Mouse (Mus musculus) heart, embryonic 16.5 days (tissue): ENCODE measurements around the gene Lrrc28. TPM values are rescaled to one million over a fixed set of nuclear protein-coding genes. Genes with fewer than 3 reads are reported as not detected.

ENCODE experiments used
- ATAC-seq: fragments of 200-750 bp; cut with Nextera tagmentation; replicated peaks from 2 replicates; pipeline ENCODE4 v1.8.0; 2017; ENCODE audit warnings: moderate number of reproducible peaks; ENCODE audit not compliant: insufficient read depth, low FRiP score; ENCODE audit errors: extremely low read depth
- H3K27ac ChIP-seq: fragments of 300-500 bp; sonication (generic); 2 replicates; pipeline ENCODE4 v1.5.1; 2014; ENCODE audit warnings: mild to moderate bottlenecking, low read length, control low read depth, moderate library complexity
- H3K27me3 ChIP-seq: fragments of 300-500 bp; sonication (generic); 2 replicates; pipeline ENCODE4 v1.6.1; 2014; ENCODE audit warnings: low read length, mixed read lengths; ENCODE audit not compliant: control insufficient read depth, insufficient read depth
- H3K36me3 ChIP-seq: fragments of 300-500 bp; sonication (generic); 2 replicates; pipeline ENCODE4 v1.6.1; 2014; ENCODE audit not compliant: control insufficient read depth, insufficient read depth
- H3K4me1 ChIP-seq: fragments of 300-500 bp; sonication (generic); 2 replicates; pipeline ENCODE4 v1.6.1; 2014; ENCODE audit warnings: low read length, mixed read lengths; ENCODE audit not compliant: control insufficient read depth, insufficient read depth
- H3K4me2 ChIP-seq: fragments of 300-500 bp; sonication (generic); 2 replicates; pipeline ENCODE4 v1.6.1; 2014; ENCODE audit warnings: low read depth, mild to moderate bottlenecking, control low read depth, low read length
- H3K4me3 ChIP-seq: fragments of 300-500 bp; sonication (generic); 2 replicates; pipeline ENCODE4 v1.5.1; 2014; ENCODE audit warnings: mild to moderate bottlenecking, control low read depth, low read length
- H3K9ac ChIP-seq: fragments of 300-500 bp; sonication (generic); 2 replicates; pipeline ENCODE4 v1.6.1; 2014; ENCODE audit warnings: low read length, control low read depth
- H3K9me3 ChIP-seq: fragments of 300-500 bp; sonication (generic); replicated peaks from 2 replicates; pipeline ENCODE4 v1.6.1; 2016; ENCODE audit warnings: low read length; ENCODE audit not compliant: control insufficient read depth
- WGBS: fragments of 180-500 bp; shearing (Covaris S2); extraction: QIAGEN DNeasy Blood & Tissue Kit; methylation state at CpG from one replicate; pipeline ENCODE4 v1.1.7; 2014; 5-methylcytosine and 5-hydroxymethylcytosine counted together
- polyA plus RNA-seq: library from polyadenylated mRNA; unstranded; fragments of >200 nt; fragmentation: Nextera tagmentation; extraction: Ambion mirVana; gene quantifications from 2 replicates; pipeline ENCODE4 v1.2.1, GENCODE M21; 2015

Gene Lrrc28
- polyA plus RNA-seq, 1 experiment from 2014 or later = 13.0 TPM

DNA sequence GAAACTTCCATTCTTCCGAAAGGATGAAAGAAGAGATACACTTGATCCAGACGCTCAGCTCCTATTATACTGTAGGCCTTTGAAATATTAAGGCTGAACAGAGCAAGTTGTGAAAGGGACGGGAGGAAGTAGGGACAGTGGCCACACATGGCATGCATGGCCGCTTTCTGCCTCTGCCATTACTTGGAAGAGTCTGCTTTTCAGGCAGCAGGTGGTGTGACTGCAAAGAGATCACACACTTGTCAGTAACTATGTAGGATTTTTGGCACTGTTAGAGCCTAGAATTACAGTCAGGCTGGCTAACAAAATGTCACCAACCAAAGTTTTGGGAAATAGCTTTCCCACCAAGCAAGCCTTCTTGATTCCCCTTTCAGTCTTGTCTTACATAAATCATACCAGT is 131.4 kb downstream of the Lrrc28 start:
- WGBS = 83% methylated on average over 4 of the region's 4 CpGs

DNA sequence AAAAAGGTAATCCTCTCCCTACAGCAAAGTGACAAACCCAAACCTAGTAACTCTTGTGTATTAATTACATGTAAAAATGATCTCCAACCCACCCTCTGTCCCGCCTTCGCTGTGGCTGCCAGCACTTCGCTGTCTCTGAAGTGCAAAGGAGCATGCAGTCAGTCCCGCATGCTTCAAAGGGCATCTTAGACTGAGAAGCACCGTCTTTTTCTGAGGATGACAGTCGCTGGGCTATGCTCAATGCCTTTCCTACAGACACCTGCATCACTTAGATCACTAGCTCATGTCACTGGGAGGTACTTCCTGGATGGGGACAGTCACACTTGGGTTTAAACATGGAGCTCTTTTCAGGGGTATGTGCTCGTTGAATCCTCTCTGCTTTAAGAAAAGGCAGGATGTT is 133.5 kb downstream of the Lrrc28 start:
- H3K27me3 ChIP-seq = no peaks in the 10 kb centered on the region
- ATAC-seq = no peak
- no peaks in the 10 kb centered on the region for H3K9me3 ChIP-seq
- H3K27ac ChIP-seq = no peak overlapping the region
- H3K4me1 ChIP-seq = peaks cover 17% of the 10 kb centered on the region
- H3K4me3 ChIP-seq = no peak overlapping the region
- H3K4me2 ChIP-seq = no peak overlapping the region
- H3K36me3 ChIP-seq = no peaks in the 10 kb centered on the region
- 80% methylated on average over 7 of the region's 7 CpGs for WGBS
- no peak overlapping the region for H3K9ac ChIP-seq

More for the DNA sequence above, 131.4 kb downstream of the Lrrc28 start:
- ATAC-seq = no peak
- H3K4me2 ChIP-seq = no peak overlapping the region
- no peak overlapping the region for H3K4me3 ChIP-seq
- H3K27me3 ChIP-seq = no peaks in the 10 kb centered on the region
- no peak overlapping the region for H3K27ac ChIP-seq
- H3K4me1 ChIP-seq = peaks cover 17% of the 10 kb centered on the region
- no peaks in the 10 kb centered on the region for H3K9me3 ChIP-seq
- H3K9ac ChIP-seq = no peak overlapping the region
- no peaks in the 10 kb centered on the region for H3K36me3 ChIP-seq

DNA sequence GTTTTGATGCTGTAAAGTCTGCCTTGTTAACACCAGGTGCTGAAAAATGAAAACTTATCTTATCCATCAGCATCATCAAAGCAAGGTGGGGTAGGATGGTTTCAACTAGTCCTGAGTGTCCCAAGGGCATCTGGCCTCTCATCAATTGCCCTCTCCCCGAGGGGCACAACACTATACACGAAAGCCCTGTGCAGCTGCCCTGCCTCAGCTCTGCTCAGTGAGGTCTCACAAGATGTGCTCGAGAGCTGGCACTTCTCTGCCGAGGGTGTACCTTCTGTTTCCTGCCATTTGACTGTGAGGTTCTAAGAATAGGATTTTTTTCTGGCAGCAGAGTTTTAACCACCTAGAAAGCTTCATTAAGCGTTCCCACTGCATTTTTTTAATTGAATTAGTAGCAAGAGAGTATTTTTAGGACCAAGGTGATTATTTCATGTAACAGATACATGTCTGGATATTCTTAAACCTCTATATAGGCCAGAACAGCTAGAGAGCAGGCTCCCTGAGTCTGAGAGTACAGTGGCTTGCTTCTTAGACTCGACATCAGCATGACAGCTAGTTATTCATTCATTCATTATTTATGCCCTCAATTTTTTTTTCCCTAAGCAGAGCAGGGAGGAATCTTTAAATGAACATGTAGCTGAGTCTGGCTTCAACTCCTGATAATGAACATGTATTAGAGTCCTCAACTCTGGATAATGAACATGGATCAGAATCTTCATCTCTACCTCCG is 141.6 kb downstream of the Lrrc28 start:
- no peak overlapping the region for H3K9ac ChIP-seq
- H3K4me3 ChIP-seq = no peak overlapping the region
- peak; percentile 46; the same call in 1 of the 2 replicates for ATAC-seq
- 36% methylated on average over 7 of the region's 7 CpGs for WGBS
- no peak overlapping the region for H3K4me2 ChIP-seq
- H3K9me3 ChIP-seq = no peaks in the 10 kb centered on the region
- peak overlapping the region; percentile 26; the same call in 1 of the 2 replicates for H3K27ac ChIP-seq
- no peaks in the 10 kb centered on the region for H3K36me3 ChIP-seq
- no peaks in the 10 kb centered on the region for H3K27me3 ChIP-seq
- H3K4me1 ChIP-seq = peaks cover 16% of the 10 kb centered on the region

DNA sequence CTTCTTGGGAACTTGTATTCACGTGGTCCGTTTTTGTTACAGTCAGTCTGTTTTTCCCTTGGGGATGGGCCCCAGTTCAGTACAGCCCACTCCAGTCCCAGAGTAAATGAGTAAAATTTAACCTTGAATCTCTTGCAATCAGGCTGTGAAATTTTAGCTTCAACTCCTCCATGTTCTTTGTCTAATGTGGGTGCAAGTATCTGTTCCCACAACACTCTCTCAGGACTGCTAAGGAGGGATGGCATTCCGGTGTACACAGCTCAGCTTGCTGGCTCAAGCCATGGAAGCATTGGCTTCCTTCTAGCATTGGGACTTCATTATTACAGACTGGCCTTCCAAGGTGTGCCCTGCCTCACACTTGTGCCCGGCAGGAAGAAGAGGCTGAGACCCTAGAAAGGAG is 142.4 kb downstream of the Lrrc28 start:
- ATAC-seq = no peak

DNA sequence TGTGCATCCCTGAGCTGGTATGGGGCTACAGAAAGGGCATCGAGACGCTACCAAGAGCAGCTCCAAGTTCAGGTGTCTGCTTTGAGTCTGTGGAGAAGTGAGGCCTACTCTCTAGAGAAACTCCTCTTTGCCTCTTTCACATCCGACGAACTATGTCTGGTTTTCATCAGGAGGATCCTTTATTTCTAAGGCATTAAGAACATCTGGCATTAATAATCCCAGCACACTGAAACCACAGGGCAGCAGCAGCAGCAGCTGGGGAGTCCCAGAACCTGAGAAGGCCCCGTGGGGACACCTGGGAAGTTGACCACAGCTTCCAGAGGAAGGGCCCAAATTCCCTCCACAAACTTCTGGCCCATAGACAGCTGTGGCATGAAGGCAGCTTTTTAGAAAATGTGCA is 144.2 kb downstream of the Lrrc28 start:
- WGBS = 71% methylated on average over 5 of the region's 5 CpGs
- H3K27me3 ChIP-seq = no peaks in the 10 kb centered on the region
- H3K9me3 ChIP-seq = no peaks in the 10 kb centered on the region
- no peak for ATAC-seq
- no peaks in the 10 kb centered on the region for H3K36me3 ChIP-seq
- H3K4me3 ChIP-seq = no peak overlapping the region
- peaks cover 16% of the 10 kb centered on the region for H3K4me1 ChIP-seq
- H3K4me2 ChIP-seq = no peak overlapping the region
- H3K27ac ChIP-seq = no peak overlapping the region
- H3K9ac ChIP-seq = no peak overlapping the region

More for the DNA sequence above, 142.4 kb downstream of the Lrrc28 start:
- no peak overlapping the region for H3K4me2 ChIP-seq
- H3K27ac ChIP-seq = no peak overlapping the region
- 73% methylated on average over 4 of the region's 4 CpGs for WGBS
- no peak overlapping the region for H3K4me3 ChIP-seq
- no peak overlapping the region for H3K9ac ChIP-seq
- no peaks in the 10 kb centered on the region for H3K27me3 ChIP-seq
- no peaks in the 10 kb centered on the region for H3K9me3 ChIP-seq
- no peaks in the 10 kb centered on the region for H3K36me3 ChIP-seq
- peaks cover 16% of the 10 kb centered on the region for H3K4me1 ChIP-seq

DNA sequence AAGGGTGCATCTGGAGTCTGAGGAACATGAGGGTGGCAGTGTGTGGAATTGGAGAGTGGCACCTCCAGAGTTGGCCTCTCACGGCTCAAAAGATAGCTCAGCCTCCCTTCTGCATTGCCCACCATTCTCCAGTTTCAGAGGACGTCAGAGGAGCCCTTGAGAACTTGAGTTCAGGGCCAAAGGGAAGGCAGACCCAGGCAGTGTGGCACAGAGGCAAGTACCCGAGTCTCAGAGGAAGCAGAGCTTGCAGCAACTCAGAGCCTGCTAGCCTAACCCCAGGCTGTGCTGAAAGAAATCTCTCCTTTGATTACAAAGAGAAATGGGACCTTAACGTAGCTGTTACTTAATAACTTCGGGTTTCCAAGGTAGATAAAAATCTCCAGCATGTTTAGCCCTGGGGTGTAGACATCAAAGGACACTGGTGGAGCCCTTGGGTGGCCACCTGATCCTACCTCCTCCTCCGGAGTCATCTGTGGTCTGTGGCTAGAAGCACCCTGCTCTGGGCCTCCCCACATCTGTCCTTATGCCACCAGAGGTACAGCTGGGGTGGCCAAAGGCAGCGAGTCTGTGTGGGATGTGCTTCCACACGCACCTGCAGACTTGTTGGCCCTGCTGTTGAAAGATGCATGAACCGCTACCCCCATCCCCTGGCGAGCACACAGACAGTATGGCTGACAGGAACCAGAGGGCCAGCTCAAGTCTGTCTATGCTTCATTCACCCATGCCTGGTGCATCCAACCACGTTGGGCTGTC is 144.8 kb downstream of the Lrrc28 start:
- Histone ChIP-seq H3K4me2 (no peak overlapping the region), H3K9me3 (no peaks in the 10 kb centered on the region), H3K9ac (no peak overlapping the region), H3K27me3 (no peaks in the 10 kb centered on the region), H3K27ac (no peak overlapping the region), H3K36me3 (no peaks in the 10 kb centered on the region), H3K4me3 (no peak overlapping the region), H3K4me1 (peaks cover 16% of the 10 kb centered on the region)
- ATAC-seq = peak; percentile 53
- WGBS = 66% methylated on average over 11 of the region's 11 CpGs

DNA sequence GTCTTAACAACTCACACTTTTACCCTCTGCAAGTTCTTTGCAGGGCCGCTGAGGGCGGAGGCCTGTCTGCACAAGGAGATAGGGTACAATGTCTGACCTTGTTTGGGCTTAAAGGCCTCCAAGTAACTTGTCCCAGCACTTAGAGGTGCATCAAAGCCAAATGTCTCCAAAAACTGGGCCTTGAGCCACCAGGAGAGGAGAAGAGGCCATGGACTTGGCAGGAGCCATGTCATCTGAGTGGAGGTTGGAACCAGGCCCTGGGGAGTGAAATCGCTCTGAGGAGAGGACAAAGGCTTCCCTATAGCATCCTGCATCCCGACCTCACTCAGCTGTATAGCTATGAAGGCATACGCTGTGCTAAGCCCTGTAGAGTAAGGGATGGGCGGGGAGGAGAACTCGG is 145.6 kb downstream of the Lrrc28 start:
- no peaks in the 10 kb centered on the region for H3K27me3 ChIP-seq
- ATAC-seq = no peak
- H3K9ac ChIP-seq = no peak overlapping the region
- H3K4me2 ChIP-seq = no peak overlapping the region
- peaks cover 16% of the 10 kb centered on the region for H3K4me1 ChIP-seq
- H3K27ac ChIP-seq = 0 out of 2 replicates have a peak overlapping the region, but pooled peaks have one; percentile 1
- 73% methylated on average over 7 of the region's 7 CpGs for WGBS
- no peaks in the 10 kb centered on the region for H3K9me3 ChIP-seq
- H3K36me3 ChIP-seq = no peaks in the 10 kb centered on the region
- H3K4me3 ChIP-seq = no peak overlapping the region

DNA sequence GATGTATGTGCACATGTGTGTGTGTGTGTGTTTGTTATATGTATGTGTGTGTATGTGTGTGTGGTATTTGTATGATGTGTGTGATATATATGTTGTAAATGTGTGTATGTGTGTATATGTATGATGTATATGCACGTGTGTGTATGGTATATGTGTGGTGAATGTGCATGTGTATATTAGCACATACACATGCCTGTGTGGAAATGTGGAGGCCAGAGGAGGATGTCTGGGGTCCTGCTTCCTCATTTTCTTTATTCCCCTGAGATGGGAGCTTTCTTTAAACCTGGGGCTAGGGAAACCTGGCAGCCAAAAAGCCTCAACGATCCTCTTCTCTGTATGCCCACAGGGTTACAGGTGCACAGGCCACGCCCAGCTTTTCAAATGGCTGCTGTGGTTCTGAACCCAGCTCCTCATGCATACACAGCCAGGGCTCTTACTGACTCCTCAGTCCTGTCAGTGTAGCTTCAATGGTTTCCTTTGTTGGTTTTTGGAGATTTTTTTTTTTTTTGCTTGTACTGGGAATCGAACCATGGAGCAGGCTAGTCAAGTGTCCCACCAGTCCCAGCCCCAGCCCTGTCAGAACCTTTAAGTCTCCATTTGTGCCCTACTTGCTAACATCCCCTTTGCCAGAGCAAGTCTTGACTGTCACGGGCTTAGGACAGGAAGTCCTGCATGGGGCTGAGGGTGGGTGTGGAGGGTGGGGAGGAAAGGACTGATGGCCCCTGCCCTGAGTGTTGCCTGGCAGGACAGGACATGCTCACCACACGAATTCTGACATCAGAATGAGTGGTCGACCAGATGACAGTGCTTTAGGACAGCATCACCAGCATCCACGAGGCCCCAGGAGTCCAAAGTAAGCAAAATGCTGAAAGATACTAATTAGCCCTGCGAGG is 151.0 kb downstream of the Lrrc28 start:
- 67% methylated on average over 9 of the region's 9 CpGs for WGBS
- Histone ChIP-seq H3K9me3 (no peaks in the 10 kb centered on the region), H3K27ac (no peak overlapping the region), H3K4me1 (peaks cover 3% of the 10 kb centered on the region; the same call in 1 of the 2 replicates), H3K27me3 (no peaks in the 10 kb centered on the region), H3K36me3 (no peaks in the 10 kb centered on the region), H3K9ac (no peak overlapping the region), H3K4me3 (no peak overlapping the region), H3K4me2 (no peak overlapping the region)
- ATAC-seq = no peak
